Mouse (Mus musculus): Measurements from ENCODE around the gene 8030411F24Rik. TPM values are rescaled to one million over a fixed set of nuclear protein-coding genes. Genes with fewer than 3 reads are reported as not detected.

8030411F24Rik gene
- polyA plus RNA-seq, 1 experiment from 2014 or later = not detected

DNA sequence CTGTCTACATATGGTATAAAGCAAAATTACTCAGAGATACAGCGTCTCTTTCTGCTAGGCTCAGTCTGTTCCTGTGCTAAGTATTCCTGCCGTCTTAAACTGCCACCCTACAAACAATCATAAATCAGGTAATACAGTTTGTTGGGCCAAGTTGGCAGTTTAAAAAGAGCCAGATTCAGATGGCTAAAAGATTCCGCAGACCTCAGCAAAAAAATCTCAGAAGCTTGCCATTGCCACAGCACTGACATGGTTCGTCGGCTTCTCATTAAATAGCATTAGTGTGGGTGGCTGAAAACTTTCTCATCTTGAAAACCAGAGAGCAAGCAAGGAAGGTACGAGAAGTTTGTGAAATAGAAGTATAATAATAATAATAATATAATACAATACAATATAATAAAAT, 24.9 kb downstream of the 8030411F24Rik start:
- Histone ChIP-seq H3K4me2 (replicated peaks; ENCODE audit: low read depth) (no peak overlapping the region), H3K4me3 (ENCODE audit: low read depth, low read length) (no peak overlapping the region), H3K4me1 (replicated peaks; ENCODE audit: control insufficient read depth, insufficient read depth, low read length) (no peaks in the 10 kb centered on the region), H3K27me3 (replicated peaks; ENCODE audit: control insufficient read depth, insufficient read depth, low read length) (no peaks in the 10 kb centered on the region), H3K27ac (ENCODE audit: low read depth, low read length) (no peak overlapping the region), H3K9me3 (ENCODE audit: control insufficient read depth) (no peaks in the 10 kb centered on the region), H3K9ac (ENCODE audit: low read depth, low read length) (no peak overlapping the region), H3K36me3 (ENCODE audit: control insufficient read depth, insufficient read depth) (no peaks in the 10 kb centered on the region)
- TF ChIP-seq CTCF (IDR thresholded peaks at IDR 0.05; ENCODE audit: low read depth) = no peak
- ATAC-seq = no peak
- WGBS = 52% methylated on average over 6 of the region's 6 CpGs

DNA sequence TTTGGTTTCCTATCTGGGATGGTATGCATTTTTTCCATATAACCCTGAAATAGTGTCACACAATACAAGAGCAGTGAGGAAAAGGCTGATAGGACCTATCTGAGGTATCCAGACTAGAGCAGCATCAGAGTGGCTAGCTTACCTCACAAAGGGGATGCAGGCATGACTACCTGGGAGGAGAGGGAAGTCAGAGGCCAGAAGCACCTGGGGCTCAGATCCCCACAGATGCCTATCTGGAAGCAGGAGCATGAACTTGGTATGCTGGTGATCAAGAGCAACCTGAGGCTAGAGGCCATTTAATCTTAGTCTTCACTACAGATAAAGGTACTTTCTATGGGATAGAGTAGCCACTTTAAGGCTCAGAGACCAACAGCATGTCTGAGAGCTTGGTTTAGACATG, 38.1 kb downstream of the 8030411F24Rik start, which contains the start of gene Cst13:
Cst13 (plus strand) TSS at position 173 of the 400 bp plus-strand sequence.
- Histone ChIP-seq H3K36me3 (ENCODE audit: control insufficient read depth, insufficient read depth) (no peaks in the 10 kb centered on the region), H3K4me3 (ENCODE audit: low read depth, low read length) (no peak within 1 kb of the TSS), H3K4me1 (replicated peaks; ENCODE audit: control insufficient read depth, insufficient read depth, low read length) (no peaks in the 10 kb centered on the region), H3K27ac (ENCODE audit: low read depth, low read length) (no peak within 1 kb of the TSS), H3K9ac (ENCODE audit: low read depth, low read length) (no peak within 1 kb of the TSS), H3K9me3 (ENCODE audit: control insufficient read depth) (no peaks in the 10 kb centered on the region), H3K27me3 (replicated peaks; ENCODE audit: control insufficient read depth, insufficient read depth, low read length) (peaks cover 3% of the 10 kb centered on the region; the same call in 1 of the 2 replicates), H3K4me2 (replicated peaks; ENCODE audit: low read depth) (no peak within 1 kb of the TSS)
- TF ChIP-seq CTCF (IDR thresholded peaks at IDR 0.05; ENCODE audit: low read depth) = no peak
- no peak for ATAC-seq

DNA sequence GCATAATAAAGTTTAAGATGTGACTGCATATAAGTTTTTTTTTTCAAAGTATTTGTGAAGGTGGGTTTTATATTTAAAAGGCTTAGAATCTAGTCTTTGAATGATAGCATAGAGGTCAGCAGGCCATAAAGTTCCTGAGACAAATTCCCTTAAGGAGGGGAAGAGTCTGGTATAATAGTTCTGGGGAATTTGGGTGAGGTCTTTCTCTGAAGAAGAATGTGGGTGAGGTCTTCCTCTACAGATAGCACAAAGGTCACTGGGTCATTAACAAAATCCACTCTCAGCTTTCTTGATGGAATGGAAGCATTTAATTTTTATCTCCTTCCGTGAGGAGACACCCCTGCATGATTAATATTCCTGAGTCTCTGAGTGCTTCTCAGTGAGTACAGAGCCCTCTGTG, 44.2 kb downstream of the 8030411F24Rik start:
- Histone ChIP-seq H3K36me3 (ENCODE audit: control insufficient read depth, insufficient read depth) (no peaks in the 10 kb centered on the region), H3K9me3 (ENCODE audit: control insufficient read depth) (no peaks in the 10 kb centered on the region), H3K9ac (ENCODE audit: low read depth, low read length) (no peak overlapping the region), H3K27me3 (replicated peaks; ENCODE audit: control insufficient read depth, insufficient read depth, low read length) (peaks cover 8% of the 10 kb centered on the region; the same call in 1 of the 2 replicates), H3K4me2 (replicated peaks; ENCODE audit: low read depth) (no peak overlapping the region), H3K27ac (ENCODE audit: low read depth, low read length) (no peak overlapping the region), H3K4me1 (replicated peaks; ENCODE audit: control insufficient read depth, insufficient read depth, low read length) (no peaks in the 10 kb centered on the region), H3K4me3 (ENCODE audit: low read depth, low read length) (no peak overlapping the region)
- no peak for ATAC-seq
- no peak for TF ChIP-seq CTCF (IDR thresholded peaks at IDR 0.05; ENCODE audit: low read depth)
- WGBS = 29% methylated on average over 1 of the region's 1 CpGs

DNA sequence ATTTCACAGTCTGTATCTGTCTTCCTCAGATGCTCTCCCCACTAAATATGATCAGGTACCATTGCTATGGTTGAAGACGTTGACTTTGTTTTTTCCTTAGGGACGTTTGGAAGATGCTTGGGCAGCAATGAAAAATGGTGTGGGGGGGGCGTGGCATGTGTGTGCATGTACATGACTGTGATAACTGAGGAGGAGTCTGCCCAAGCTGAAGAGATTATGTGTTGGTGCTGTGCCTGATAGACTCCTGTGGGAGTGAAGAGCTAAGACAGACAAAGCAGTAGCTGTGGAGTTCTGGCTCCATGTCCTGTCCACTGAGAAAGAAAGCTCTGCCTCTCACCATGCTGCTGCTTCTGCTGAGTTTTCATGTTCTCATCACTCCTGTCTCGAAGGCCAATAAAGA, 53.1 kb downstream of the 8030411F24Rik start, which contains the start of gene Cst9:
Cst9 (plus strand) TSS at position 236 of the 400 bp plus-strand sequence.
- 43% methylated on average over 4 of the region's 4 CpGs for WGBS
- no peak for TF ChIP-seq CTCF (IDR thresholded peaks at IDR 0.05; ENCODE audit: low read depth)
- H3K27me3 ChIP-seq (replicated peaks; ENCODE audit: control insufficient read depth, insufficient read depth, low read length) = peaks cover 26% of the 10 kb centered on the region
- no peak within 1 kb of the TSS for H3K27ac ChIP-seq (ENCODE audit: low read depth, low read length)
- H3K4me1 ChIP-seq (replicated peaks; ENCODE audit: control insufficient read depth, insufficient read depth, low read length) = no peaks in the 10 kb centered on the region
- no peak within 1 kb of the TSS for H3K4me2 ChIP-seq (replicated peaks; ENCODE audit: low read depth)
- no peak within 1 kb of the TSS for H3K9ac ChIP-seq (ENCODE audit: low read depth, low read length)
- no peaks in the 10 kb centered on the region for H3K36me3 ChIP-seq (ENCODE audit: control insufficient read depth, insufficient read depth)
- no peak for ATAC-seq
- no peaks in the 10 kb centered on the region for H3K9me3 ChIP-seq (ENCODE audit: control insufficient read depth)
- H3K4me3 ChIP-seq (ENCODE audit: low read depth, low read length) = no peak within 1 kb of the TSS

Other genes starting within 250 kb of the 8030411F24Rik start
- gene Nxt1, start 109.4 kb upstream of the 8030411F24Rik start, polyA plus RNA-seq (2015; fragmentation: Nextera tagmentation; extraction: Ambion mirVana) = 35.6 and 35.9 TPM in 2 replicates
- 14.9 and 16.6 TPM in 2 replicates for gene Gzf1, start 101.0 kb upstream of the 8030411F24Rik start, polyA plus RNA-seq (2015; fragmentation: Nextera tagmentation; extraction: Ambion mirVana)
- gene Napb, start 49.5 kb upstream of the 8030411F24Rik start, polyA plus RNA-seq (2015; fragmentation: Nextera tagmentation; extraction: Ambion mirVana) = 2.2 and 2.4 TPM in 2 replicates
- gene Cstl1, start 31.7 kb upstream of the 8030411F24Rik start, polyA plus RNA-seq (2015; fragmentation: Nextera tagmentation; extraction: Ambion mirVana) = not detected in 2 replicates
- gene Cst11, start 10.5 kb upstream of the 8030411F24Rik start, polyA plus RNA-seq (2015; fragmentation: Nextera tagmentation; extraction: Ambion mirVana) = not detected in 2 replicates
- not detected in 2 replicates for gene Cst12, start 7.4 kb downstream of the 8030411F24Rik start, polyA plus RNA-seq (2015; fragmentation: Nextera tagmentation; extraction: Ambion mirVana)
- not detected in 2 replicates for gene Cst8, start 16.8 kb downstream of the 8030411F24Rik start, polyA plus RNA-seq (2015; fragmentation: Nextera tagmentation; extraction: Ambion mirVana)
- gene Cst13, start 38.1 kb downstream of the 8030411F24Rik start, polyA plus RNA-seq (2015; fragmentation: Nextera tagmentation; extraction: Ambion mirVana) = not detected in 2 replicates
- gene Cst9, start 53.1 kb downstream of the 8030411F24Rik start, polyA plus RNA-seq (2015; fragmentation: Nextera tagmentation; extraction: Ambion mirVana) = not detected in 2 replicates
- not detected in 2 replicates for gene 9230104L09Rik, start 83.0 kb downstream of the 8030411F24Rik start, polyA plus RNA-seq (2015; fragmentation: Nextera tagmentation; extraction: Ambion mirVana)
- gene Cst3, start 93.7 kb downstream of the 8030411F24Rik start, polyA plus RNA-seq (2015; fragmentation: Nextera tagmentation; extraction: Ambion mirVana) = 305 and 313 TPM in 2 replicates
- not detected in 2 replicates for gene Gm1330, start 221.2 kb downstream of the 8030411F24Rik start, polyA plus RNA-seq (2015; fragmentation: Nextera tagmentation; extraction: Ambion mirVana)
- not detected in 2 replicates for gene Gm10750, start 235.2 kb downstream of the 8030411F24Rik start, polyA plus RNA-seq (2015; fragmentation: Nextera tagmentation; extraction: Ambion mirVana)